Mouse (Mus musculus) A20 (cell line): Measurements from ENCODE around the gene Gabrb2.

Experiments
- DNase-seq: peaks from one replicate; pipeline ENCODE4 v3.0.0-alpha.2; 2011; ENCODE audit warnings: low read depth, low spot score

Gabrb2 gene

DNA sequence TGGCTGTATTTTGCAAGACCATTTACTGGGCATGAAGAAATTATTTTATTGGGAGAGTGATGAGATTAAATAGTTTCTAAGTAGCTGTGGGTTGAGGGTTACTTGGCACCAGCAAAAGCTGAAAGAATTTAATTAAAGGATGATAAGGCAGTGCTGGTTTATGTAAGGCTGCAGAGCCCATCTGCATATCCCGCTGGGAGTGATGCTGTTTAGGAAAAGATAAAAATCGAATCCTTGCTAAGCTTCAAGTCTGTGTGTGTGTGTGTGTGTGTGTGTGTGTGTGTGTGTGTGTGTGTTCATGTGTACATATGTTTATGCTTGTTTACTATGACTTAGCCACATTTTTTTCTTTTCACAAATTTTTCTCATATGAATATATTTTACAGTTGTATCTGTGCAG is 113.0 kb downstream of the Gabrb2 start:
- DNase-seq = no peak

DNA sequence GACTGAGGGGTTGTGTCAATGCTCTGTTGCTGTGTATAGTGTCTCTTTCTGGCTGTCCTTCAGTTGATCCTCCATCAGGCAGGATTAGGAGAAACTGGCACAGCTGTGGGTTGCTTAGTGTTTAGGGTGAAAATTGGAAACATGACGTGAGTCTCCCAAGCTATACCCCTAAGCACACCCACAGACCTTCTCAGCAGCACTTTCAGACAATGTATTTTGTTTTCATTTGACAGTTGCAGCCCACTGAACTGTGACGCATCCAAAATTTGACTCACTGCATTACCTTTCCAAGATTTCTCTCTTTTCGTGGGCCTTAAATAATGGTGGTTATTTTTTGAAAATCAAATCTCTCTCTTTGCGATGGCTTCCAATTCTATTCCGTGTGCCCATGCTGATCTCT is 115.7 kb downstream of the Gabrb2 start:
- DNase-seq = no peak

DNA sequence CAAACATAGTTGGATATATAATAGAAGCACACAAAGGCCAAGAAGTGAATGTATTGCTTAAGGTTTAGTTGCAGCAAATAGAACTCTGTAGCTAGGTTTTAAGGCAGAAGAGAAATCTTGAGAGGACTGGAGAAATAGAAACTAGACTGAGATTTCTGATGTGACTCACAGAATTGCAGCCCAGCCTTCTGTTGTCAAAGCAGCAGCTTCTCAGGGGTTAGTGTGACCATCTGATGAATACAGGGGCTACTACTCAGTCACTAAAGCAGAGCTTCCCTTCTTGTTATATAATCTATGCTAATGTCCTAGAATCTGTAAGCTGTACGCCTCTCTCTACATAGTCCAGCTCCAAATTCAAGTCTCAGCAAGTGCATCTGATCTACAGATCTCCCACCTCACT is 116.3 kb downstream of the Gabrb2 start:
- no peak for DNase-seq

DNA sequence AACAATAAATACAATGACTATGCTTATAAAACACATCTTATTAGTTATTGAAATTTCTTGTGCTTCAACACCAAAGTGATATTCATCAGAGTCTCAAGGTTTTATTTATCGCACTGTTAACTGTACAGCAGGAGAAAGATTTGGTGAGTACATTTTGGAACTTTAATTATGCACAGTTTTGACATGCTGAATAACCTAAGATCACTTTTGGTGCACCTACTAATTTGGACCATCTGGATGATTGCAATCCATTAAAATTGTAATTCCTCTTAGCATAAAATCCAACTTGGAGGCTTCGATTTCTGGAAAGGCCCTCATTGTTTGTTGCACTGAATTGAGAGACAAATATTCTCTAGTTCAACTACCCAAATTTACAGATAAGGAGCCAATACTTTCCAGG is 123.3 kb downstream of the Gabrb2 start:
- no peak for DNase-seq

DNA sequence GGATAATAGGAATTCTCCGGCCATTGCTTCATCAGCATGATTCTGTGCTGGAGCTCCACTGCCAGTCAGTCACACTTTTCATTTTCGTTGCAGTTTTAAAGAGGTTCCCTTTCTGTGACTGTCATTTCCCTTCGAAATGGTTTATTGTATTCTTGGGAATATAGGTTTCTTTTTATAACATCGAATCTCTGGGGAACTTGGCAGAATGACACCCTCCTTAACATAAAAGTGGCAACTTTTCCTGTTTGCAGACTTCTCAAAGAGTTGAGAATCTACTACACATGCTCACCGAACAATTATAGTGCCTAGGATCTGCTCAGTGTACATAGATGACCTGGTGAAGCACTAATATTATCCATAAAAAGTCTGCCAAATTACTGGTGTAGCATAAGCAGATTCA is 146.5 kb downstream of the Gabrb2 start:
- no peak for DNase-seq

DNA sequence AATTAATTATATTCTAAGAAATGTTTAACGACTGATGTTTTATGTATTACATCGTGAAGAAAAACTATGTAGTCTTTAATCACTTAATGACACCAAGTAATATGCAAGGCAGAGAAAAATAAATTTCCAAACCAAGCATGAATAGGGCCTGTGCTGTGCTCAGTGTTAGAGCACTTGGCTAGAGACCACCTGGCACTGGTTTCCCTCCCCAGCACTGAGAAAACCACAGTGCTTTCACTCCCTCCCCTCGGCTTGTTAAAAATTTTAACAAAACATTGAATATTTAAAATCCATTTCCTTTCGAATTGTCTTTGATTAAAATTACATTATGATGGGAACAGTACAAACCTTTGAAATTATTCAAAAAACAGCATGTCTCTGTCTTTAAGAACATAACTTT is 151.9 kb downstream of the Gabrb2 start:
- DNase-seq = no peak

DNA sequence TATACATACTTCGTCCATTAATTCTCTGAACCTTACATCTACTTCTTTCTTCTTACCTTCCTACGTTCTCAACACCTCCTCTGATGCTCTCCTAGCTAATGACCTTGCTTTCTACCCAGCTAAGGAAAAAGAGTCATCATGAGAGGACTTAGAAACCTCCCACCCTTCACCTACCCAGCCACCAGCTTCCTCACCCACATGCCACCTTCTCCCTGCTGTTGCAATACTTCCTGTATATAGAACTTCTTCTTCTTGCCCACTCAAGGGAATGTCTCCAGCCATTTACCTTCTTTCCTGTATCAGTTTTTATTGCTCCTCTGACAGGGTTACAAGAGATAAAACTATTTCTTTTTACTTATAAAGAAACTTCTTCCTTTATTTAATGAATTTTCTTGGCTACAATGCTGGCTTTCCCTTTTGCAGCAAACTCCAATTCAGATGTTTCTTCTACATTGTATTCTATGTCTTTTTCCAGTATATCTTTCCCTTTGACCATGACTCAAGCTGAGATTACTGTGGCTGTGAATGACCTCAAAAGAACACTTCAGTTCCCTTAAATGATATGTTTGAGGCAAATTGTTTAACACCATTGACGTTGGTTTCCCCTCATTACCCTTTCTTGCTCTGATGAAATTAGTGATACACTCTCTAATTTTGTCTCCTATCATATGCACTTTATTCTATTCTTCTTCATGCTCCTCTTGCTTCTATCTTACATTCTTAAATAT is 155.8 kb downstream of the Gabrb2 start:
- DNase-seq = no peak

DNA sequence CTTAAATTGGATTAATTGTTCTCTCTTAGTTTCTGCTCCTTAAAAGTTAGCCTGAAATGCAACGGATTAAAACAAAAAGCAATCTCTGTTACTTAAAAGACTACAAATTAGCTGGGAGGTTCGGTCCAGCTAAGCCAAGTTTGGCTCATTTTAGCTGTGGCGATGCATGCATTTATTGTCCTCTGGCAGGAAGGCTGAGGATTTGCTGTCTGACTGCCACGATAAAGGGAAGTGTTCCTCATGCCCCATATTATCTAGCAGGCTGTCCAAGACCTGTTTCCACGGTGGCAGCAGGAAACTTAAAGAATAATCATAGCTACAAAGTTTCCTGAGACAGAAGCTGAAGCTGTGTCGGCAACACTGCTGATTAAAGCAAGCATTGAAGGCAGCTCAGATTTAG is 160.2 kb downstream of the Gabrb2 start:
- DNase-seq = no peak

DNA sequence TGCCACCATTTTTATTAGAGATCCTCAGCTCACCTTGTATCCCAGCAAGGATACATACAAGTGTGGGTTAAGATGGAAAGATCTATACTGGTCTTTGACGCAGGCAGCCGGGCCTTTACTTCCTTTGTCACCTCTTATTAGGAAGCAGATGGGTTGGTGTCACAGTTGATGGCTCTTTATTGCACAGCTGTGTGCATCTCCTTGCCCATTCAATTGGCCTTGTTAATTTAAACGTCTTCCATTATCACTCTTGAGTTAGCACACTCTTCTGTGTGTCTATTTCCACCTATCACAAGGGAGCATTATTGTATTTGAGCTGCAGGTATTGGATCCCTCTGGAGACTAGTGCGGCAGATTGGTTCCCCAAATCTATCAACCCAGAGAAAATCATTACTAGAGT is 161.6 kb downstream of the Gabrb2 start:
- DNase-seq = no peak

DNA sequence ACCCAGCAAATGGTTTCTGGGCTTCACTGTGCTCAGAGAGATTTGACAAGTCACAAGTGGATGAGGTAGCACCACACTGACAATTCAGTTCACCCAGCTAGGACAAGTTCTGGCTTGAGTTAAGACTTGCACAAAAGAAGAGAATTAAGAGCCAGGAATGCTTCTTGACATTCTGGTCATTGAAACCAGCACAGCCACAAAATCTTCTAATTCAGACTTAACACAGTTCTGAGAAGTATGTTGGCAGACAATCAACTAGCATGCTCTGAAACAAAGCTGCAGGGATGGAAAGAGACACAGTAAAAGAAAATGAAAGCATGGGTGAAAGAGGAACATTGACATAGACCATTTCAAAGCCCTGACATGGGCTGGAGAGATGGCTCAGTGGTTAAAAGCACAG is 162.2 kb downstream of the Gabrb2 start:
- DNase-seq = no peak

DNA sequence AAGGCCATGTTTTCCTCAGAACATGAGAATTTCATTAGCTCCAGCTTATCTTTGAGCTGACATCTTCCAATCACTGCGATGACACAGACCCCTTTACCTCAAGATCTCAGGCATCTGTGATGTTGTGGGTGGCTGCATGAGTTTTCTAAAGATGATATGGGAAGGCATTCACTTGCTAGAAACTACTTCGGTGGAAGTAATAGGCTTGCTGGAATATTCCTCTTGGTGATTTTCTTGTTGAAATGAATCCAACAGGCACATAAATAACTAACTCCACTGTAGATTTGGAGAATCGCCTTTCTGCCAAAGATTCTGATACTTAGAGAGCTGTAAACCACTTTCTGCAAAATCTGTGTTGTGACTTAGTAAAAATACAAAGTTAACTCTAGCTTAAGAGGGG is 172.9 kb downstream of the Gabrb2 start:
- no peak for DNase-seq

DNA sequence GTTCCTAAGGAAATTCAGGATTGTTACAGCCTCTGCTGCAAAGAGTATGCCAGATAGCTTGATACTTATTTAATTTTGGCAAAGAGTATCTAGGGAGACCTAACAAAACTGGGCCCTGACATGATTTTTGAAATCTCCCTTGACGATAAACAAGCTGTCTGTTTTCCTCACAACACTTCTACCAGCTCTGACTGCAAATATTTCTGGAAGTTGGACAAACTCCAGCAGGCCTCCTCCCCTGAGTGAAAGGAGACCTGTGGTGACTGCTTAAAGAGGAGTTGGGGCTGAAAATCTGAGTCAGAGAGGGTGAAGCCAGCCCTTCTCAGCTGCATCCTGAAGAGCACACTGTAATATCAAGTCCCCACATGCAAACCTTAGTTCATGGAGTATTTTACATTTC is 186.7 kb downstream of the Gabrb2 start:
- DNase-seq = no peak

DNA sequence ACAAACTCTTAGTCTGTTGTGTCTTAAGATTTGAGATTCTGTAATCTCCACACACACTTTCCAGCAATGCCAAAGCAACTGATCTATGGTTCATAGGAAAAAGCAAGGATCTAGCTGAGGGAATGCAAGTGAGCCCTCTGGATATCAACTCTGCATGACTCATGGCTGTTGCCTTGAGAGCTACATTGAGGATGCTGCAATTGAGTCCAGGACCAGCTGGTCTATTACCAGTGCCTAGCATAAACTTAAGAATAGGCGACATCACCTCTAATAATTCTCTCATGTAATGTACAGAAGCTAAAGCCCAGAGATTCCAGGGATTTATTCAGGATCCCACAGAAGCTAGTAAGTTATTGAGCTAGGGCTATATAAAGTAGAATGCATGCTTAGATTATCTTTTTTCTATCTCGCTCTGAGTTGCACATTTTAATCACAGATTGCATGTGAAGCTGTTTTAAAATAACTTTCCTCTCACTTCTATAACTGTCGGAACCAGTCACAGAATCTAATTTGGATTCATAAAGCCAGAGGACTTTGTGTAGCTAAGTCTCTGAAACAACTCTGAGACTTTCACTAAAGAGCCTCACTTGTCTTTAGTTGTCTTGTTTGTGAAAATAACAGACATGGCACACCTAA is 189.7 kb downstream of the Gabrb2 start:
- DNase-seq = no peak

DNA sequence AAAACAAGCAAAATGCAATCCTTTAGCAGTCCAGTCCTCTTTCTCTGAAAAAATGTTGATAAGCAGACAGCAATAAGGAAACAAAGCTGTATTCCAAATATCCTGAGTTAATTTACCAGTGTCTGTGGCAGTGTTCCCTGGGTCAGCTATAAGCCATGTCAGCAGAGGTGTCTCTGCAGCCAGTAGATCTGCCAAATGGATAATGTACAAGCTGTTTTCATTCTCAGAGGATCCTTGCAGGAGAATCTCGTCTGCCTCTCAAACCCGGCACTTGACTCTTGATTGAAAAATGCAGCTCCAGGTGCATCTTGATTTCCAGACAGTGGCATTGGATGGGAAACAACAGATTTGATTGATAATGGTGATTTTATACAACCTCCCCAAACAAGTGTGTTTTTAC is 198.6 kb downstream of the Gabrb2 start:
- DNase-seq = no peak

DNA sequence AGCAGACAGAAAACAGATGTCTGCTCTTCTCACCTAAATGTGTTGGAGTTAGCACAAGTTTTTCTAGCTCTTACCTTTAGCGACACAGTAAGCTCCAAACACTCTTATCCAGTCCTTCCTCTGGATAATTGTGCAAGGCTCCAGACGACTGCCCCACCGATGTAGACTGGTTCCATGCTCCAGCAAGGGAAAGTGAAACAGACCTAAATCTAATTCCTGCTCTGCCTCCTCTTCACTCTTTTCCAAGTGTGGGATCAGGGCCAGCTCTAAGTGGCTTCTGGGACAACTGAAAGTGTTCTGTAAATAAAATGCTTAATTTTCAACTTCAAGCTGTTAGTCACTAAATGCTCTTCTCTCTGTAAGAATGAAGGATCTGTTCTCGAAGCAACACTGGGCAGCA is 201.6 kb downstream of the Gabrb2 start:
- DNase-seq = no peak

DNA sequence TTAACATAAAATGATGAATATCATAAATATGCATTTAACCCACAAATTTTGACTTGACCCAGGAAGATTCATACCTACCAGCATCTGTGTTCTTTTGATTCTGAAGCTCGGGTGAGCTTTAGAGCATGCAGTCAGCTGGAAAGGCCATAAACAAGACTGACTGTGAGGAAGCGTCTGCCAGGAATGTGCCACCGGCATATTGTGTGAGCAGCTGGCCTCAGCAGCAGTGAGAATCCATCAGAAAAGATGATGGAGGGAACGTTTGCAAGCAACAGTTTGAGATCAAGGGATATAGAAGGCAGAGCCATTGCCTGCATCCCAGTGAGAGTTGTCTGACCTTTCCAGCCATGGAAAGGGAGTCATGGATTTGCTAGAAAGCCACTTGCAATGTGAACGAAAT is 230.6 kb downstream of the Gabrb2 start:
- no peak for DNase-seq

DNA sequence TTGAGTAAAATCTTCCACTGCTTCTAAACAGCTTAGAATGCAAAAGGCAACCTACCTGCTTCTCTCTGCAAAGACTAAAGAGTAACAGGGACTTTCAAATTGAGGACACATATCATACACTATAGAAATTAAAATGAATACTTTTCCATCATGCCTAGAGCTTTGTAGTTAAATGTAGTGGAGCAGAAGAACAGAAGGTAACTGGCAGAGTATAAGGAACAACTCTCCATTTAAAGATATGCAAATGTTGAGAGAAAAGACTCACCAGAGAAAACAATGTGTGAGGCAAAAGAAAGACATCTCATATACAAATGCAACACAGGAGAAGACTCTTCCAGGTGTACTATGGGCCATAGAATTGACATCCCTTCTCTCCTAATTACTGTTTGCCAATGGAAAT is 232.0 kb downstream of the Gabrb2 start:
- DNase-seq = no peak

DNA sequence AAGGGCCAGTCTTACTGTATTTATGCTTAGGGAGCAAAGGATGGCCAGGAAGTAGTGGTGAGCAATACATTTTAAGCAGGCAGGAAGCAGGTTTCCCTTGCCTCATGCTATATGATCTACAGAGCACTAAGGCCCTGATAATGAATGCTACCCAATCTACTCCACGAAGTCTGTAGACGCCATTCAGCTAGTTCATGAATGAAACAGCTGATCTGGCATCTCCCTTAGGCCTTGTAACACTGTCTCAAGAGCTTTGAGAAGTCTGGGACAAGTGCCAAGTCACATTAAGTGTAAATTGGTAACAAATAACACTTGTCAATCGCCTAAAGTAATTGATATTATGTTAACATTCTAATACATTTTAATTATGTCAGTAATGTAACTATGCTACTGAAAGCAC is 234.6 kb downstream of the Gabrb2 start:
- no peak for DNase-seq

DNA sequence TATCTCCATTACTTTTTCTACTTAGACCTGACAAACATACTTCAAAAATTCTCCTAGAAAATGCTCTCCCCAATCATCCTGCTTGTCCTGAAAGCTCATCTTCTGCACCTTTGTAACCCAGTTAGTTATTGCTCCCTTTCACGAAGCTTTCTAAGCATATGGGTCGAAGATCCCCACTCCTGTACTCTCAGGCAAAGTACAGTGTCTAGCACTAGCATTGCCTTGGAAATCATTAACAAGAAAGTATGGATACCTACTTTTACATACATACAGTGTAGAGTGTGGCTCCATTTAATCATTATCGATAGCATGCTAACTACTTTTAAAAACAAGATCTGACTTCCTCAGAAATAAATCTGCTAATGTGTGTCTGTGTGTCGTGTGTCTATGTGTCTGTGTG is 249.1 kb downstream of the Gabrb2 start:
- no peak for DNase-seq
